Mouse (Mus musculus) midbrain, embryonic 15.5 days (tissue): ENCODE data around the gene Ankrd55. TPM values are rescaled to one million over a fixed set of nuclear protein-coding genes. Genes with fewer than 3 reads are reported as not detected.

Source experiments
- ATAC-seq: fragments of 200-750 bp; cut with Nextera tagmentation; replicated peaks from 2 replicates; pipeline ENCODE4 v1.8.0; 2017; ENCODE audit warnings: moderate TSS enrichment
- H3K27ac ChIP-seq: fragments of 300-500 bp; sonication (generic); 2 replicates; pipeline ENCODE4 v1.5.1; 2015; ENCODE audit warnings: mild to moderate bottlenecking, inconsistent platforms
- H3K27me3 ChIP-seq: fragments of 300-500 bp; sonication (generic); replicated peaks from 2 replicates; pipeline ENCODE4 v1.6.1; 2015; ENCODE audit warnings: inconsistent platforms
- H3K36me3 ChIP-seq: fragments of 300-500 bp; sonication (generic); replicated peaks from 2 replicates; pipeline ENCODE4 v1.6.1; 2015; ENCODE audit warnings: inconsistent platforms
- H3K4me1 ChIP-seq: fragments of 300-500 bp; sonication (generic); 2 replicates; pipeline ENCODE4 v1.6.1; 2015; ENCODE audit warnings: inconsistent platforms
- H3K4me2 ChIP-seq: fragments of 300-500 bp; sonication (generic); 2 replicates; pipeline ENCODE4 v1.6.1; 2015; ENCODE audit warnings: inconsistent platforms, mild to moderate bottlenecking, moderate library complexity
- H3K4me3 ChIP-seq: fragments of 300-500 bp; sonication (generic); 2 replicates; pipeline ENCODE4 v1.5.1; 2015; ENCODE audit warnings: mild to moderate bottlenecking, inconsistent platforms
- H3K9ac ChIP-seq: fragments of 300-500 bp; sonication (generic); 2 replicates; pipeline ENCODE4 v1.6.1; 2015; ENCODE audit warnings: mild to moderate bottlenecking, inconsistent platforms
- H3K9me3 ChIP-seq: fragments of 300-500 bp; sonication (generic); 2 replicates; pipeline ENCODE4 v1.6.1; 2016; ENCODE audit warnings: inconsistent platforms
- WGBS: fragments of 180-500 bp; shearing (Covaris S2); methylation state at CpG from one replicate; pipeline ENCODE4 v1.1.7; 2015; ENCODE audit warnings: mixed read lengths; 5-methylcytosine and 5-hydroxymethylcytosine counted together
- polyA plus RNA-seq: library from polyadenylated mRNA; unstranded; fragments of >200 nt; fragmentation: Nextera tagmentation; extraction: Ambion mirVana; gene quantifications from 2 replicates; pipeline ENCODE4 v1.2.1, GENCODE M21; 2015

The Ankrd55 gene
- polyA plus RNA-seq, 1 experiment from 2014 or later = 8.9 TPM

DNA sequence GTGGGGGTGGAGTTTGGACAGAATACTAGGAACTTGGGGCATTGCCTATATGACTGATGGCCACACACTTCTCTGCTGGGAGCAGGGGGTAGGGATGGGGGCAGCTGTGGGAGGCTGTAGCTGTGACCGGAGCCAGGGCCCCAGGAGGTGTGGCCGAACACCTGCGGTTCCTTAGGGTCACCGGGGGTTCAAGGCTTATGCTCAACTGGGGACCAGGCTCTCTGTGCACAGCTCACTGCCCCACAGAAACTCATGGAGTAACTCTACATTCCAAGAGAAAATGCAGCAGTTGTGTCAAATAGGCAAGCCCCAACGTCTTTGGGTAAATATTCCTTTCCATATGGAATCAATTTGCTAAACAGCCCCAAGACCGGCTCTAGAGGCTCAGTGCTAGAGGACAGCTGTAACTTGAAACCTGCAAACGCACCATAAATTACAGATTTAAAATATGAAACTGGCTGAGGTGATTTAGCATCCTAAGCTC is 58.5 kb downstream of the Ankrd55 start:
- Histone ChIP-seq H3K9ac (no peak overlapping the region), H3K4me1 (no peaks in the 10 kb centered on the region), H3K4me2 (no peak overlapping the region), H3K9me3 (no peaks in the 10 kb centered on the region), H3K4me3 (no peak overlapping the region), H3K36me3 (peaks cover 7% of the 10 kb centered on the region; the same call in 1 of the 2 replicates), H3K27me3 (no peaks in the 10 kb centered on the region), H3K27ac (no peak overlapping the region)
- no peak for ATAC-seq
- WGBS = 64% methylated on average over 7 of the region's 7 CpGs

DNA sequence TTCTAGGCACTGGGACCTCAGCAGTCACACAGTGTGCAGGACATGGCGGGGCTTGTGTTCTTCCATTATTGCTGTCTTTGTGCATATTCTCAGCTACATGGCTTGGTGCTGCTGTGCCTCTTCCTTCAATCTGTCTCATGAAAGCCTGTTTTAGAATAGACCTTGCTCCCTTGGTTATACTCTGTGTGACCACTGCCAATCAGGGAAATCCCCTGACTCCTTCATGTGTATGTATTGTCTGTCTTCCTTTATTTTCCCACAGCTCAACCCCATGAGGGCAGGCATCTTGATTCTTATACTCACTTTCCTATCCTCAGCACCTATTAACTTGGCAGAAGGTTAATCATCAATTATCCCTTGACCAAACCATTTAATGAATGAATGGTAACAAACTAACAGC is 60.0 kb downstream of the Ankrd55 start:
- WGBS = 92% methylated on average over 1 of the region's 1 CpGs
- Histone ChIP-seq H3K4me1 (no peaks in the 10 kb centered on the region), H3K9me3 (no peaks in the 10 kb centered on the region), H3K36me3 (peaks cover 7% of the 10 kb centered on the region; the same call in 1 of the 2 replicates), H3K27ac (no peak overlapping the region), H3K27me3 (no peaks in the 10 kb centered on the region), H3K4me2 (no peak overlapping the region), H3K4me3 (no peak overlapping the region), H3K9ac (no peak overlapping the region)
- no peak for ATAC-seq

DNA sequence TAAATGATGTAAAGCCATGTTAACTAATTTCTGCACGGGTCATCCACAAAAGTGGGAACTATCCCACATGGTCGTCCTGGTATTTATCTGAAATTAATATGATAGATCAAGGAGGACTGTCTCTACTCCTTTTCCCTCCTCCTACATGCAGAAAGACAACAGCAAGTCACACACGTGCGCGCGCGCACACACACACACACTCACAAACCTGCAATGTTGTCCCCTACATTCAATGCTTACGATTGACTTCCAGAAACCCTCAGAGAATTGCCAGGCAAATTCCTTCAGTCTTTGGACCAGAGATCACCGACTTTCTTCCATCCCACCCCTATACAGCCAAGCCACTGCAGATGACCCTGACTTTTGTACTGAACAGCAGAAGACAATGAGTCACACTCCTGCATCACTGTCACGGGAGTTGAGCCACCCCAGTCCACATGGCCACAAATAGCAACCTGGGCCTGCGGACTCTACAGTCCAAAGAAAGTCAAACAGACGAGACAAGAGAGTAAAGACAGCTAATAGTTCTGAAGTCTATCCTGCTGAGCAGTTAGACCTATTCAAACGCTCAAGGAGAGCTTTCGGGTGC is 60.7 kb downstream of the Ankrd55 start:
- no peak overlapping the region for H3K4me2 ChIP-seq
- no peak overlapping the region for H3K27ac ChIP-seq
- 92% methylated on average over 14 of the region's 14 CpGs for WGBS
- peaks cover 7% of the 10 kb centered on the region; the same call in 1 of the 2 replicates for H3K36me3 ChIP-seq
- H3K27me3 ChIP-seq = no peaks in the 10 kb centered on the region
- no peak overlapping the region for H3K4me3 ChIP-seq
- H3K4me1 ChIP-seq = peaks cover 4% of the 10 kb centered on the region
- no peak for ATAC-seq
- no peaks in the 10 kb centered on the region for H3K9me3 ChIP-seq
- no peak overlapping the region for H3K9ac ChIP-seq

DNA sequence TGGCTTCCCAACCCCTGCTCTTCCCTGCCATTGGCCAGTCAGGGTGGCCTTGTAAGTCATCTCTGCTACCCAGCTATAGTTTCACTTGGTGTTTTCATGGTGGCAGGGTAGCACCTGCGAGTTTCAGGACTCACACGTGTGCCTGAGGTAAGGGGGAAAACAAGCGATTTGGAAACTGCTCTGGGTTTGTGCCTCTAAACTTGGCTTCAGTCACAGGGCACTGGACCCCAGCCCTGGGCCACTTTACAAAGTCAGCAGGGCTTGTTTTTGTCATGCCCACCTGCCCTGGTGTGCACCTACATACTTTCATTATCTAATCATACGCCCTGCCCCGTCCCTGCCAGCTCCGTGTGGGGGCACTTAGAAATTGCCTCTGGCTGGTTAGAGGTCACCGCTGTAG is 61.2 kb downstream of the Ankrd55 start:
- Histone ChIP-seq H3K4me2 (no peak overlapping the region), H3K9ac (no peak overlapping the region), H3K27ac (no peak overlapping the region), H3K27me3 (no peaks in the 10 kb centered on the region), H3K4me1 (peaks cover 6% of the 10 kb centered on the region), H3K36me3 (peaks cover 7% of the 10 kb centered on the region; the same call in 1 of the 2 replicates), H3K9me3 (no peaks in the 10 kb centered on the region), H3K4me3 (no peak overlapping the region)
- 93% methylated on average over 7 of the region's 7 CpGs for WGBS
- ATAC-seq = no peak

DNA sequence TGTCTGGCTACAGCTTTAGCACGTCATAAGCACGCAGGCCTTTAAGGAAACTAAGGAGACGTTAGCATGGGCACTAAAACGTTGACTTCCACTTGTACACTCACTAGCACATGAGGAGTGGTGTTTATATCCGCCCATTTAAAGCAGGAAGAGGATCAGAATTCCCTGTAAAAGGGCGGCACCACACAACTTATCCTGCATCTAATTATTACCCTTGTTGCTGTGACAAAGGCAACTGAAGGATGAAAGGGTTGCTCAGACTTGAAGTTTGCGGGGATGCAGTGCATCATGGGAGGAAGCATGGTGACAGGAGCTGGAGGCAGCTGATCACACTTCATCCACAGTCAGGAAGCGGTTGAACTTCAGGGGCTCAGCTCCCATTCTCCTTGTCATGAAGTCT is 63.7 kb downstream of the Ankrd55 start:
- Histone ChIP-seq H3K4me3 (no peak overlapping the region), H3K4me1 (peaks cover 6% of the 10 kb centered on the region), H3K27ac (no peak overlapping the region), H3K9ac (no peak overlapping the region), H3K4me2 (no peak overlapping the region), H3K27me3 (no peaks in the 10 kb centered on the region), H3K9me3 (no peaks in the 10 kb centered on the region), H3K36me3 (peaks cover 7% of the 10 kb centered on the region; the same call in 1 of the 2 replicates)
- WGBS = 79% methylated on average over 8 of the region's 8 CpGs
- ATAC-seq = no peak

DNA sequence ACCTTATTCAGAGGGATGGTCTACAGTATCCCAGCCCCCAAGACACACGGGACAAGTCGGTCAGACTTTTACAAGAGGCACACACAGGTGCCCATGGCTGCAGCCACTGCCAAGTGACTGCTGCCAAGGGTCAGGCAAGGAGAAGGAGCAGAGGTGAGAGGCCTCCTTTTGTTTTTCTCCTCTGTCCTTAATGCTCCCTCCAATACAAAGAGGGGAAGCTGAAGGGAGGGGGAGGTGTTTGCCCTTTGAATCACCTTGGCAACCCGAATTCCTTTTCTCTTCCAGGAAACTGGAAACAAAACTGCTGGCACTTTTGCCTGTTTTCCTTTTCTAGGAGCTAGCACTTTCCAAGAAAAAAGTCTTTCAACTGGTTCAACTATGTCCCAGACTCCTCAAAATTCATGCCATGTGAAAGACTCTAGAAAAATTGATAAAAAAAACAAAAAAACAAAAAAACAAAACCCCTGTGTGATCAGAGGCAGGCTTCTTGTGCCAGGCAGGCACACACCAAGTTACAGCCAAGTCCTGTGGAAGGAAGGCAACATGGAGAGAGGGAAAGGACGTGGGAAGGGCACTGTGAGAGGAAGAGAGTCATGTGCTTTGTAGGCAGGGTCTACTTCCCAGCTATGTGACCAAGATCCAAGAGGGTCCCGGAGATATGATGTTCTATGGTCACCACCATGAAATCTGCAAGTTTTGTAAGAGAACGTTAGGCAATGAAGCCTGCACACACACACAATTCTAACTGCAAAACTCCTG is 66.0 kb downstream of the Ankrd55 start:
- Histone ChIP-seq H3K27me3 (no peaks in the 10 kb centered on the region), H3K4me1 (peaks cover 6% of the 10 kb centered on the region), H3K9me3 (no peaks in the 10 kb centered on the region), H3K36me3 (peaks cover 7% of the 10 kb centered on the region; the same call in 1 of the 2 replicates), H3K9ac (no peak overlapping the region), H3K4me2 (no peak overlapping the region), H3K4me3 (no peak overlapping the region), H3K27ac (no peak overlapping the region)
- ATAC-seq = 0 out of 2 replicates have a peak, but pooled peaks have one; percentile 15
- 31% methylated on average over 6 of the region's 6 CpGs for WGBS

DNA sequence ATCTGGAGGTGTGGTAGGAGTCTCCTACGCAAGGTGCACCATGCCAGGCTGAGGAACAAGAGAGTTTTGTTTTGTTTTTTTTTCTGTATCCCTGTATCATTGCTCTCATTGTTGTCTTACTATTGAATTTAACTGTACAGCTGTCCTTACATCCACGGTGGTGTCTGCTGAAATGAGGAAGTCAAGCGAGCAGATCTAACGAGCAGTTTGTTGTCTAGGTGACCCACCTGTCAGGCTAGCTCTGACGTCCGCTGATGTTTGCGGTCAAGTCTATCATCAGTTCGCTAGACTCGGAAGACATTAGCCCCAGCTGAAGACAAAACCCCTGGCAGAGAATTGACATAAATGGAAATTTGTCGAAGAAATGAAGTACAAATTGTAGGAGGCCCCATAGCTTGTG is 66.7 kb downstream of the Ankrd55 start:
- Histone ChIP-seq H3K4me2 (no peak overlapping the region), H3K4me3 (no peak overlapping the region), H3K27me3 (no peaks in the 10 kb centered on the region), H3K36me3 (peaks cover 4% of the 10 kb centered on the region; the same call in 1 of the 2 replicates), H3K4me1 (peaks cover 6% of the 10 kb centered on the region), H3K9me3 (no peaks in the 10 kb centered on the region), H3K27ac (no peak overlapping the region), H3K9ac (no peak overlapping the region)
- no peak for ATAC-seq
- WGBS = 73% methylated on average over 10 of the region's 10 CpGs

DNA sequence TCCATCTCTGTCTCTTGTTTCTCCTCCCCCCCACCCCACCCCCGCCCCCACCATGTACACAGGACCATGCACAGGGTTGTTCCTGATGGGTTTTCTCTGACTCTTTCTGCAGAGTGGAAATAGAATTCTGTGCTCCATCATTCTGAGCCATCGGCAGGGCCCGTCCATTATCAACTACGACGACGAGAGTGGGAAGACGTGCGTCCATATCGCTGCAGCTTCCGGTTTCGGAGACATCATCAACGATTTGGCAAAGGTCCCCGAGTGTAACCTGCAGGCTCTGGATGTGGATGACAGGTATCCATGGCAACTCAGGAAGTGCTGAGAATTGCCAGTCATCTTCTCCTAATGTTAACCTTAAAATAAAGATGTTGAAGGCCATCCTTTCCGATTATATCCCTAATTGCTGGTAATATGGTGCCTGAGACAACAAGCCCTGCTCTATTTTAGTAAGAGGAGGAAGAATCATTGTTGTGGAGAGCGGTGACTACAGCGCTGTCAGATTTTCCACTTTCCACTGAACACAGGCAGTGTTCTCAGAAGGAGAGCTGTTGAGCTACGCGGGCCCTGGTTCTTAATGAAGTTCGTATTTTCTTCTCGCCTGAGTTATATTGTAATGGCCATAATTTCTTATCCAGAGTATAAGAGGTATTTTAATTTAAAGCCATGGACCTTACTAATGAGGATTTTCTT is 67.7 kb downstream of the Ankrd55 start:
- H3K4me3 ChIP-seq = no peak overlapping the region
- no peak overlapping the region for H3K27ac ChIP-seq
- no peaks in the 10 kb centered on the region for H3K27me3 ChIP-seq
- no peaks in the 10 kb centered on the region for H3K36me3 ChIP-seq
- no peak overlapping the region for H3K4me2 ChIP-seq
- H3K4me1 ChIP-seq = peaks cover 6% of the 10 kb centered on the region
- no peak for ATAC-seq
- no peak overlapping the region for H3K9ac ChIP-seq
- 85% methylated on average over 20 of the region's 20 CpGs for WGBS
- no peaks in the 10 kb centered on the region for H3K9me3 ChIP-seq

DNA sequence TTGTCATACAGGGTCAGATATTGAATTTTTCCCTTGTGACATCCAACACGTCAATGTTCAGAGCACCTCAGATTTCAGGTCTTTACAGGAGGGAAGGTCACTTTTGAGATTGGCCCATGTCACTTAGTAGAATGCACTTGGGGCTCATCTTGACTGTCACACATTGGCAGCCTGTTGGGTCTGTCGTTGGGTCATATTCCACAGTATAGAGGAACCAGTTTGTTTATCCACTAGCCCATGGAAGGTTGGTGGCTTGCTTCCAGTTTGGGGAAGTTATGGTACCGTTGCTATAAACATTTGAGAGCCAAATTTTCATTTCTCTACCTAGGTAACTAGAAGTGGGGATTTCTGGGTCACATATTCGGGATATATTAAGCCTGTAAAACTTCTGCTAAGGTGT is 73.3 kb downstream of the Ankrd55 start:
- no peaks in the 10 kb centered on the region for H3K27me3 ChIP-seq
- no peak overlapping the region for H3K9ac ChIP-seq
- H3K27ac ChIP-seq = no peak overlapping the region
- no peaks in the 10 kb centered on the region for H3K36me3 ChIP-seq
- H3K4me1 ChIP-seq = no peaks in the 10 kb centered on the region
- no peak for ATAC-seq
- H3K9me3 ChIP-seq = no peaks in the 10 kb centered on the region
- WGBS = 92% methylated on average over 4 of the region's 4 CpGs
- no peak overlapping the region for H3K4me3 ChIP-seq
- H3K4me2 ChIP-seq = no peak overlapping the region

DNA sequence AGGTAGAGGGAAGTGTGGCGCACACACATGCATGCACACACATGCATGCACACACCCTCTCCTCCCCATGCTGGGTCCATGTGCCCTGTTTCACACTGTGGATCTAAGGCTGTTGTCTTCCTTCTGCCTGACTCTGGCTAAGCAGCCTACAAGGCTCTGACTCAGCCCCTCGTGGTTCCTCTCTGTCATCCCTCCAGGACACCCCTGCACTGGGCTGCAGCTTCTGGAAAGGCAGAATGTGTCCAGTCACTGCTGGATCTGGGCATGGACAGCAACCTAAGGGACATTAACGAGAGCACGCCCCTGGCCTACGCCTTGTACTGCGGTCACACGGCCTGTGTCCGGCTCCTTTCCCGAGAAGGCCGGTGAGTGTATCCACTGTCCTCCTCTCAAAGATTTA is 75.0 kb downstream of the Ankrd55 start:
- no peak overlapping the region for H3K9ac ChIP-seq
- no peaks in the 10 kb centered on the region for H3K27me3 ChIP-seq
- no peaks in the 10 kb centered on the region for H3K4me1 ChIP-seq
- no peaks in the 10 kb centered on the region for H3K36me3 ChIP-seq
- no peak overlapping the region for H3K4me3 ChIP-seq
- 92% methylated on average over 10 of the region's 10 CpGs for WGBS
- H3K4me2 ChIP-seq = no peak overlapping the region
- no peaks in the 10 kb centered on the region for H3K9me3 ChIP-seq
- no peak for ATAC-seq
- no peak overlapping the region for H3K27ac ChIP-seq

DNA sequence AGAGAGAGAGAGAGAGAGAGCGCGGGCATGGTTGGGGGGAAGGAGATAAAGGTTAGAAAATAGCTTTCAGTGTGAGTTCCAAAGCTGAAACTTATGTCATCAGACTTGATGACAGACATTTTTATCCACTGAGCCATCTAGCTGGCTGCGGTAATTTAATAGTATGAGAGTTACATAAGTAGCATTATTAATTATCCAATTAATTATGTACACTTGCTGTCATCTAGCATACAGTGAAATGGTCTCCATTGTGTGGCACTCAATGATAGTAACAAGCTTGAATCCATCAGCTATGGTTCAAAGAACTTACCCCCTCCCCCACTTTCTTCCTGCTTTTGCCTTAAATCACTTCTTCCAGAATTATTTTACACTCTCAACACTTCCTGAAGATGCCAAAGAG is 75.5 kb downstream of the Ankrd55 start:
- no peak overlapping the region for H3K4me3 ChIP-seq
- no peak overlapping the region for H3K9ac ChIP-seq
- H3K4me2 ChIP-seq = no peak overlapping the region
- no peaks in the 10 kb centered on the region for H3K9me3 ChIP-seq
- H3K4me1 ChIP-seq = no peaks in the 10 kb centered on the region
- ATAC-seq = no peak
- no peaks in the 10 kb centered on the region for H3K27me3 ChIP-seq
- H3K27ac ChIP-seq = no peak overlapping the region
- WGBS = 90% methylated on average over 3 of the region's 3 CpGs
- no peaks in the 10 kb centered on the region for H3K36me3 ChIP-seq

DNA sequence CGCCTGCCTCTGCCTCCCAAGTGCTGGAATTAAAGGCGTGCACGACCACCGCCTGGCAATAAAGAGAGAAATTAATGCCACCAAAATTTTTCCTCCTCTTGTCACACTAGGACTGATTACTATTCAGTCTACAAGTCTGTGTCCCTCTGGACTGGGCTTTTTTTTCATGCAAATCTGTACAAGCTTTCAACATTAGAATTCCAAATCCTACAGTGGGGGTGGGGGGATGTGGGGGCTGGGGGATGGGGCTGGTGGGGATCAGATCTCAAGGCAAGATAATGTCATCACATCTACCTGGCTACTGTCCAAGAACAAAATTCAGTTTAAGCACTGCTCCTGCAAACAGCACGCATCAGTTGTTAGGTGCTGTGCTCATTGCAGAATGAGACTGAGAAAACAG is 76.4 kb downstream of the Ankrd55 start:
- Histone ChIP-seq H3K4me3 (no peak overlapping the region), H3K36me3 (no peaks in the 10 kb centered on the region), H3K4me2 (no peak overlapping the region), H3K9ac (no peak overlapping the region), H3K27me3 (no peaks in the 10 kb centered on the region), H3K4me1 (no peaks in the 10 kb centered on the region), H3K27ac (no peak overlapping the region), H3K9me3 (no peaks in the 10 kb centered on the region)
- 0 out of 2 replicates have a peak, but pooled peaks have one; percentile 30 for ATAC-seq
- WGBS = 54% methylated on average over 5 of the region's 5 CpGs
